Mouse (Mus musculus) left cerebral cortex, postnatal 25 days (tissue): ENCODE results near the gene Bbs7. TPM values are rescaled to one million over a fixed set of nuclear protein-coding genes. Genes with fewer than 3 reads are reported as not detected.

Source experiments
- DNase-seq, 2 experiments: peaks; one replicate each; pipeline ENCODE4 v3.0.0; 2022; ENCODE audit warnings: low spot score in 2 of 2, mixed read lengths in 1 of 2
- intact Hi-C: fragments of 180-260 bp; cut with DNase I; formaldehyde crosslinking; loops from one replicate; pipeline ENCODE4 v1.15.1; 2025
- total RNA-seq, 2 experiments: library from RNA; stranded (reverse); gene quantifications; 2 replicates each; pipeline ENCODE4 v1.2.3; 2021

The Bbs7 gene
- total RNA-seq, 2 experiments from 2014 or later, result 13.3 to 18.8 TPM

GRCm38 (mm10) chr3:36557601-36558000, 55.7 kb downstream of the Bbs7 start:
- DNase-seq, result no peak
- intact Hi-C loops, result no loop called here

GRCm38 (mm10) chr3:36552406-36553047, 60.8 kb downstream of the Bbs7 start, which contains the start of gene Exosc9:
Gene Exosc9, plus strand, starts transcription at chr3:36552606.
- intact Hi-C loops, result loop anchor here (2.0 kb wide), 1 partner anchor 18 kb away; no protein-coding TSS in a partner anchor
- peak; percentile 96 to 97 for DNase-seq

GRCm38 (mm10) chr3:36551851-36552384, 61.4 kb downstream of the Bbs7 start:
- DNase-seq, result peak; percentile 43 to 77
- intact Hi-C loops, result loop anchor here (2.0 kb wide), 1 partner anchor 19 kb away; no protein-coding TSS in a partner anchor

GRCm38 (mm10) chr3:36551343-36551742, 61.9 kb downstream of the Bbs7 start:
- intact Hi-C loops, result no loop called here

GRCm38 (mm10) chr3:36544961-36545360, 68.3 kb downstream of the Bbs7 start:
- intact Hi-C loops, result loop anchor here (2.0 kb wide), 2 partner anchors 14 to 28 kb away; no protein-coding TSS in a partner anchor
- DNase-seq, result peak in 1 of 2 experiments; percentile 74

More at GRCm38 (mm10) chr3:36551343-36551742, 61.9 kb downstream of the Bbs7 start:
- peak in 1 of 2 experiments; percentile 55 for DNase-seq

- intact Hi-C loops, result no loop called here
- DNase-seq, result peak in 1 of 2 experiments; percentile 63
These were observed 71.9 kb downstream of the Bbs7 start for GRCm38 (mm10) chr3:36541399-36541798.

- DNase-seq, result peak in 1 of 2 experiments; percentile 82
- intact Hi-C loops, result no loop called here
These were observed 72.5 kb downstream of the Bbs7 start for GRCm38 (mm10) chr3:36540756-36541155.

- intact Hi-C loops, result loop anchor here (10.0 kb wide), 1 partner anchor 197 kb away; no protein-coding TSS in a partner anchor
- DNase-seq, result peak in 1 of 2 experiments; percentile 70
These were observed 75.4 kb downstream of the Bbs7 start for GRCm38 (mm10) chr3:36537701-36538470.

GRCm38 (mm10) chr3:36536041-36536440, 77.2 kb downstream of the Bbs7 start:
- no peak for DNase-seq
- intact Hi-C loops, result loop anchor here (10.0 kb wide), 1 partner anchor 199 kb away; no protein-coding TSS in a partner anchor

- no peak for DNase-seq
- intact Hi-C loops, result loop anchor here (10.0 kb wide), 1 partner anchor 202 kb away; no protein-coding TSS in a partner anchor
These were observed 80.0 kb downstream of the Bbs7 start for GRCm38 (mm10) chr3:36533201-36533672.

- intact Hi-C loops, result loop anchor here (10.0 kb wide), 1 partner anchor 202 kb away; no protein-coding TSS in a partner anchor
- DNase-seq, result no peak
These were observed 80.5 kb downstream of the Bbs7 start for GRCm38 (mm10) chr3:36532738-36533137.

GRCm38 (mm10) chr3:36531979-36532542, 81.2 kb downstream of the Bbs7 start:
- intact Hi-C loops, result loop anchor here (2.0 to 10.0 kb wide), 3 partner anchors 13 to 203 kb away; no protein-coding TSS in a partner anchor
- DNase-seq, result no peak

GRCm38 (mm10) chr3:36531242-36531641, 82.0 kb downstream of the Bbs7 start:
- intact Hi-C loops, result loop anchor here (2.0 to 10.0 kb wide), 3 partner anchors 14 to 204 kb away; no protein-coding TSS in a partner anchor
- peak in 1 of 2 experiments; percentile 77 for DNase-seq

GRCm38 (mm10) chr3:36530781-36531180, 82.5 kb downstream of the Bbs7 start:
- intact Hi-C loops, result loop anchor here (2.0 to 10.0 kb wide), 3 partner anchors 14 to 204 kb away; no protein-coding TSS in a partner anchor
- DNase-seq, result no peak

GRCm38 (mm10) chr3:36530345-36530744, 82.9 kb downstream of the Bbs7 start:
- peak; percentile 54 to 95 for DNase-seq
- intact Hi-C loops, result loop anchor here (2.0 to 10.0 kb wide), 3 partner anchors 14 to 204 kb away; no protein-coding TSS in a partner anchor

- intact Hi-C loops, result no loop called here
- peak in 1 of 2 experiments; percentile 60 for DNase-seq
These were observed 88.8 kb downstream of the Bbs7 start for GRCm38 (mm10) chr3:36524466-36524865.
